Mouse (Mus musculus) adrenal gland, postnatal 10 days (tissue): Measurements from ENCODE around the gene Mnt. TPM values are rescaled to one million over a fixed set of nuclear protein-coding genes. Genes with fewer than 3 reads are reported as not detected.

Experiments
- microRNA-seq: library from miRNA; unstranded; fragments of <30 nt; microRNA quantifications from one replicate; pipeline ENCODE4 v1.2.0, GENCODE M21; 2021
- total RNA-seq, 2 experiments: library from RNA; stranded (reverse); gene quantifications; 2 replicates each; pipeline ENCODE4 v1.2.3; 2021

Gene Mnt
- total RNA-seq, 2 experiments from 2014 or later: 19.1 to 20.6 TPM

Small RNAs within 50 kb of the gene (microRNA-seq; reads per million reads assigned to microRNA genes)
- not detected for gene Mir6926

Other genes with a start within 250 kb of the Mnt start
- 10 to 100 TPM; 10.8 to 13.2 TPM for gene Rap1gap2, start 220.0 kb upstream of the Mnt start, total RNA-seq
- gene Ccdc92b, start 211.3 kb upstream of the Mnt start, total RNA-seq: 1 to 10 TPM; 2.3 to 4.0 TPM
- gene Cluh, start 181.4 kb upstream of the Mnt start, total RNA-seq: 100 to 1,000 TPM; 252 to 291 TPM
- 100 to 1,000 TPM; 145 to 154 TPM for gene Pafah1b1, start 106.2 kb upstream of the Mnt start, total RNA-seq
- 10 to 100 TPM; 19.3 to 21.3 TPM for gene Mettl16, start 60.1 kb upstream of the Mnt start, total RNA-seq
- gene Sgsm2, start 66.1 kb downstream of the Mnt start, total RNA-seq: 10 to 100 TPM; 18.3 to 25.3 TPM
- gene Tsr1, start 67.2 kb downstream of the Mnt start, total RNA-seq: 10 to 100 TPM; 34.6 to 39.2 TPM
- gene Smg6, start 94.9 kb downstream of the Mnt start, total RNA-seq: 10 to 100 TPM; 20.1 to 27.5 TPM
- gene Srr, start 95.0 kb downstream of the Mnt start, total RNA-seq: 10 to 100 TPM; 46.4 to 52.7 TPM